Mouse (Mus musculus): Measurements from ENCODE around the gene Ano3.

DNA sequence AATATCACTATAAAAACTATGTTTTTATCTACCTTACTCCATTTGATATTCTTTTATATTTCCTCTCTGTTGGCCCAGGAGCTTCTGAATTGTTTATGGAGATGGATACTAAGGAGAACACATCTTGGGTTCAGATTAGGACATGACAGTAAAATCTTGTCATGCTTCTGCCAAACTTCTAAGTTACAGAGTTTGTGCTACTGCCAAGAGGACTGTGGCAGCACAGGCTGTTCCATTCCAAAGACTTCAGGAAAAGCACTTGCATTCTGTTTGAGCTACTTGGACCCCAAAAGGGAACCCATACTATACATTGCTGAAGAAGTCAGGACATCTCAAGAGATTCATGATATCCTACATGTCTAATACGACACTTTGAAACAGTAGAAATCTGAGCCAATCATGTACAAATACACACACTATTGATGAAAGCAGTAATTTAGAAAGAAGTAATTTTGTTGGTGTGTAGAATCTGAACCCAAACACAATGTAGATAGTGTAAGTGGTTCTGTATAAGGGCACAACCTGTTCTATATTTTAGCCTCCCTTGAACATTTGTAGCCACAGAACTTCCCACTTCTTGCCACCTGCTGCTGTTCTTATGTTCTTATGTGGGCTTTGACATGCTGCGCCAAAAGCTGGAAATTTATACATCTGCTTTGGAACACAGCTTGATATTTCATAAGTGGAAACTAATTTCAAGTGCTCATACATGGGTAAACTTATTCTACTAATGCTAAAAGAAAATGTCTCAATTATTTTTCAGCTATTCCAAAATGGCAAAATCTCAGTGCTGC is 54.0 kb downstream of the Ano3 start:
- TF ChIP-seq EP300 (IDR thresholded peaks at IDR 0.05; ENCODE audit: low read depth): no peak
- TF ChIP-seq CTCF (IDR thresholded peaks at IDR 0.05; ENCODE audit: low read depth): no peak
